Mouse (Mus musculus) intestine, embryonic 14.5 days (tissue): Measurements from ENCODE around the gene Gm43951. TPM values are rescaled to one million over a fixed set of nuclear protein-coding genes. Genes with fewer than 3 reads are reported as not detected.

Experiments used
- ATAC-seq: fragments of 200-750 bp; cut with Nextera tagmentation; replicated peaks from 2 replicates; pipeline ENCODE4 v1.8.0; 2017; ENCODE audit warnings: low read depth, moderate number of reproducible peaks, moderate TSS enrichment, moderate library complexity; ENCODE audit not compliant: low FRiP score, low TSS enrichment
- DNase-seq: peaks from one replicate; pipeline ENCODE4 v3.0.0-alpha.2; 2018; ENCODE audit warnings: low spot score
- H3K27ac ChIP-seq: fragments of 300-500 bp; sonication (generic); 2 replicates; pipeline ENCODE4 v1.5.1; 2014; ENCODE audit warnings: low read depth, mild to moderate bottlenecking, control low read depth
- H3K27me3 ChIP-seq: fragments of 300-500 bp; sonication (generic); replicated peaks from 2 replicates; pipeline ENCODE4 v1.6.1; 2014; ENCODE audit warnings: low read length, control low read depth; ENCODE audit not compliant: control insufficient read depth, insufficient read depth
- H3K36me3 ChIP-seq: fragments of 300-500 bp; sonication (generic); 2 replicates; pipeline ENCODE4 v1.6.1; 2014; ENCODE audit warnings: low read length, control low read depth; ENCODE audit not compliant: control insufficient read depth, insufficient read depth
- H3K4me1 ChIP-seq: fragments of 300-500 bp; sonication (generic); replicated peaks from 2 replicates; pipeline ENCODE4 v1.6.1; 2014; ENCODE audit warnings: low read length, control low read depth, mixed read lengths; ENCODE audit not compliant: control insufficient read depth, insufficient read depth
- H3K4me2 ChIP-seq: fragments of 300-500 bp; sonication (generic); 2 replicates; pipeline ENCODE4 v1.6.1; 2014; ENCODE audit warnings: low read length
- H3K4me3 ChIP-seq: fragments of 300-500 bp; sonication (generic); 2 replicates; pipeline ENCODE4 v1.5.1; 2014; ENCODE audit warnings: low read depth, low read length, control low read depth, mixed read lengths
- H3K9ac ChIP-seq: fragments of 300-500 bp; sonication (generic); 2 replicates; pipeline ENCODE4 v1.6.1; 2014; ENCODE audit warnings: mild to moderate bottlenecking, low read length
- H3K9me3 ChIP-seq: fragments of 300-500 bp; sonication (generic); 2 replicates; pipeline ENCODE4 v1.6.1; 2016; ENCODE audit warnings: low read length, control low read depth; ENCODE audit not compliant: control insufficient read depth
- WGBS: fragments of 180-500 bp; shearing (Covaris S2); extraction: QIAGEN DNeasy Blood & Tissue Kit; methylation state at CpG from one replicate; pipeline ENCODE4 v1.1.7; 2014; 5-methylcytosine and 5-hydroxymethylcytosine counted together
- polyA plus RNA-seq: library from polyadenylated mRNA; unstranded; fragments of >200 nt; fragmentation: Nextera tagmentation; extraction: Ambion mirVana; gene quantifications from 2 replicates; pipeline ENCODE4 v1.2.1, GENCODE M21; 2014

Gm43951 gene
- polyA plus RNA-seq, 1 experiment from 2014 or later: 0.08 TPM

- H3K9ac ChIP-seq: no peak overlapping the region
- H3K4me1 ChIP-seq: no peaks in the 10 kb centered on the region
- H3K4me3 ChIP-seq: no peak overlapping the region
- H3K4me2 ChIP-seq: no peak overlapping the region
- 87% methylated on average over 4 of the region's 4 CpGs for WGBS
- no peaks in the 10 kb centered on the region for H3K27me3 ChIP-seq
- no peaks in the 10 kb centered on the region for H3K9me3 ChIP-seq
- H3K27ac ChIP-seq: no peak overlapping the region
- DNase-seq (no peak), ATAC-seq (no peak)
- H3K36me3 ChIP-seq: no peaks in the 10 kb centered on the region
Measured at GRCm38 (mm10) chr11:72228513-72228912, 21.9 kb upstream of the Gm43951 start.

- Histone ChIP-seq H3K27me3 (no peaks in the 10 kb centered on the region), H3K27ac (no peak overlapping the region), H3K4me2 (no peak overlapping the region), H3K36me3 (no peaks in the 10 kb centered on the region), H3K9ac (no peak overlapping the region), H3K4me1 (no peaks in the 10 kb centered on the region), H3K4me3 (no peak overlapping the region), H3K9me3 (no peaks in the 10 kb centered on the region)
- ATAC-seq: no peak
- DNase-seq: no peak
- WGBS: 85% methylated on average over 6 of the region's 6 CpGs
Measured at GRCm38 (mm10) chr11:72226901-72227300, 20.3 kb upstream of the Gm43951 start.

DNA sequence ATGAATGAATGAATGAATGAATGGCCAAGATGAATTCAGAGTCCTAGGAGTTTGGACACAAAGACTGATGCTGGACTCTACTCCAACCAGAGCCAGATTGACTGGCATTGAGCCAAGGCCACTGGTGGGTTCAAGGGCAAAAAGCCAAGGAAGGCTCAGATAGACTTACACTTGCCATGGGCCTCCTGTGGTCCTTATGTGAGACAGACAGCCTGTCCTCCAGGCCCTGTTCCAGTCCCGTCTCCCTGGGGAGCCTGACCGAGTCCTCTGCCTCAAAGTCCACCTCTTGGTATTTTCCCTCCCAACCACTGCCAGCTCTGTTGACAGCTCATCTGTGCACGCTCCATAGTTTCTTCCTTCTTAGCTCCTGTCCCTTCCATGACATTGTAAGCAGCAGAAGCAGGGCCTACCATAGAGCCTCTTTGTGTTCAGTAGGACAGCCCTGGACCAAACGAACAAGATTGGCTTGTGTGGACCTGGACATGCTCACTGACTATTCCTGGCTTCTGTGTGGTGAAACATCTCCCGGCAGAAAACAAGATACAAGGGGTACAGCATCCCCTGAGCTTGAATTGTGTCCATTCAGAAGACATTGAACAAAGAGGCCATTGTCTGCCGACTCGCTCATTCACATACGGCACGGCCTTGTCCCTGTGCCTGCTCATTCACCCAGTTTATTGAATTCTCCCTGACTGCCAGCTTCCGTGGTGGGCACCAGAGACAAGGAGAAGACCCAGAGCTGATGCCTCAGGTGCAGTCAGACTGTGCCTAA, 19.6 kb upstream of the Gm43951 start:
- Histone ChIP-seq H3K4me1 (no peaks in the 10 kb centered on the region), H3K4me3 (no peak overlapping the region), H3K36me3 (no peaks in the 10 kb centered on the region), H3K9me3 (no peaks in the 10 kb centered on the region), H3K27me3 (no peaks in the 10 kb centered on the region), H3K27ac (peak overlapping the region; percentile 20; the same call in 1 of the 2 replicates), H3K4me2 (no peak overlapping the region), H3K9ac (no peak overlapping the region)
- ATAC-seq: no peak
- peak; percentile 50 for DNase-seq
- 71% methylated on average over 10 of the region's 10 CpGs for WGBS

DNA sequence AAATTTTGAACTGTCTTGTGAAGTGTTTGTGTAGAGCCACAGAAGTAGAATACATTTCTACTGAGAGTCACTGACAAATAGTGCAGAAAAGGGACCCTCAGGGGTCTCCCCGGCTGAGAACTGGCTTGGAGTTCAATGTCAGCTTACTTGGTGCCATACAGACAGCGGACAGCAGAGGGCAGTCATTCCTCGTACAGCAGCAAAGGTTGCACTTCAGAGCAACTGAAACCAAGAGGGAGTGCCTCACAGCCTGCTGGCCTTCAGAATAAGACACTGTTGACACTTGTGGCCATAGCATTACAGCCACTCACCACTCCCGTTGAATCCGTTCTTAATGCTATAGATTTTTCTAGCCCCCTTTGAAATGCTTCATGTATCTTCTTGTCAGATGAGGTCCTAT, 18.2 kb upstream of the Gm43951 start:
- no peaks in the 10 kb centered on the region for H3K4me1 ChIP-seq
- H3K27ac ChIP-seq: no peak overlapping the region
- peak; percentile 87 for DNase-seq
- ATAC-seq: no peak; the same call in 1 of the 2 replicates
- no peaks in the 10 kb centered on the region for H3K27me3 ChIP-seq
- H3K9ac ChIP-seq: no peak overlapping the region
- H3K4me3 ChIP-seq: no peak overlapping the region
- 7% methylated on average over 5 of the region's 5 CpGs for WGBS
- H3K4me2 ChIP-seq: no peak overlapping the region
- H3K9me3 ChIP-seq: no peaks in the 10 kb centered on the region
- no peaks in the 10 kb centered on the region for H3K36me3 ChIP-seq

DNA sequence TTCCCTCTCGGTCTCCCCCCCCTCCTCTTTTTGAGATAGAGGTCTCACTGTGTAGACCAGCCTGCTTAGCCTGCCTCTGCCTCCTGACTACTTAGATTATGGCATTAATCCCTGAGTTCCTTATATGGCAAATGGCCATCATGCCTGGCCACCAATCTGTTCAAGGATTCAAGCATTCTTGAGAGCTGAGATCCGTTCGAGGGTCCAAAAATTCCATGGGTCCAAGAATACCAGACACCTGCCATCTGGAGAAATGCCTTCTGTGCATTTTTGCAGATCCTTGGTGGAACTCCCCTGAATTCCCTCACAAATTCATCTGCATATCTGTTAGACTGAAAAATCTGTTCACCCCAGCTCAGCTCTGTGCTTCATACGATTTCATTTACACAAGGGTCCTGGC, 16.8 kb upstream of the Gm43951 start:
- H3K9ac ChIP-seq: no peak overlapping the region
- H3K4me2 ChIP-seq: no peak overlapping the region
- ATAC-seq: no peak
- no peaks in the 10 kb centered on the region for H3K9me3 ChIP-seq
- 82% methylated on average over 4 of the region's 4 CpGs for WGBS
- H3K27ac ChIP-seq: no peak overlapping the region
- no peaks in the 10 kb centered on the region for H3K4me1 ChIP-seq
- H3K36me3 ChIP-seq: no peaks in the 10 kb centered on the region
- H3K4me3 ChIP-seq: no peak overlapping the region
- no peaks in the 10 kb centered on the region for H3K27me3 ChIP-seq
- no peak for DNase-seq

DNA sequence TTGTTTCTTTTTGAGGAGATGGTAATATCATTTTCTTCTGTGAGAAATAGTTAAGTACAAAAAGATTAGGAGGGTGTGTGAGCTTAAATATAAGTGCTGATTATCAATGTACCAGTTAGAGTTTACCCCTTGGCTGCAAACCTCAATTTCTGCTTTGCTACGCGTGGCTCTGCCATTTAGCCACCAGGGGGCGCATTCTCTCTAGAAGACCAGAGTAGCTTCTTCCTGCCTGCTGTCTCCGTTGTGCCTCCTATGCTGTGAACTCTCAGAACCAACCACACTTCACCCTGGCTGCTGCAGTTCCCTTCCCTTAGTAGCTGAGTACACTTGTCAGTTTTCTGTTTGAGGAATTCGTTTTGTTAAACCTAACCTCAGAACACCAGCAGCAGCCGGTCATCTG, 14.6 kb upstream of the Gm43951 start:
- H3K4me2 ChIP-seq: no peak overlapping the region
- H3K27ac ChIP-seq: no peak overlapping the region
- no peaks in the 10 kb centered on the region for H3K36me3 ChIP-seq
- 15% methylated on average over 6 of the region's 6 CpGs for WGBS
- DNase-seq (peak; percentile 79), ATAC-seq (no peak)
- H3K9ac ChIP-seq: no peak overlapping the region
- no peaks in the 10 kb centered on the region for H3K27me3 ChIP-seq
- H3K4me1 ChIP-seq: no peaks in the 10 kb centered on the region
- no peaks in the 10 kb centered on the region for H3K9me3 ChIP-seq
- H3K4me3 ChIP-seq: no peak overlapping the region

DNA sequence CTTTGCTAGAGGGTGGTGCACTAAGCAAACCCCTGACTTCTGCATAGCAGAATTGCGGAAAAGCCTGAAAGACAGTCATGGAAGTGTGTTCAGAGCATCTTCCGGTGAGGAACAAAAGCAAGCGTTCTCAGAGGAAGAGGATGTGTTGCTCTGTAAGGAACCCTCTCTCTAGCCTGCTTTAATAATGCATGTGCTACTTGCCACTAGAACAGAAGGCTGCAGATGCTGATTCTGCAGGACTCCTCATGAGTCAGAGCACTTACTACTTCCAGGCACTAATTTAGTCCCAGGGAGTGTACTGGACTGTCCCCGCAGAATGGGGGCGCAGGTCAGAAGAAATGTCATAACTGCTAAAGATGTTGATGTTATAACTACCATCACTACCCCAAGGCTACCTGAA, 10.5 kb upstream of the Gm43951 start:
- Histone ChIP-seq H3K36me3 (peaks cover 13% of the 10 kb centered on the region), H3K9me3 (no peaks in the 10 kb centered on the region), H3K4me1 (peaks cover 4% of the 10 kb centered on the region; the same call in 1 of the 2 replicates), H3K4me2 (no peak overlapping the region), H3K27ac (no peak overlapping the region), H3K4me3 (no peak overlapping the region), H3K9ac (no peak overlapping the region), H3K27me3 (no peaks in the 10 kb centered on the region)
- DNase-seq (no peak), ATAC-seq (no peak)
- WGBS: 81% methylated on average over 5 of the region's 5 CpGs

- Histone ChIP-seq H3K27me3 (no peaks in the 10 kb centered on the region), H3K36me3 (peaks cover 30% of the 10 kb centered on the region), H3K4me1 (peaks cover 4% of the 10 kb centered on the region; the same call in 1 of the 2 replicates), H3K9me3 (no peaks in the 10 kb centered on the region), H3K4me2 (peak within 1 kb of the TSS; percentile 97), H3K9ac (peak within 1 kb of the TSS; percentile 83), H3K27ac (peak within 1 kb of the TSS; percentile 77), H3K4me3 (peak within 1 kb of the TSS; percentile 95)
- peak; percentile 79 for ATAC-seq
- WGBS: 2% methylated on average over 29 of the region's 29 CpGs
- DNase-seq: no peak
Measured at GRCm38 (mm10) chr11:72215410-72215797, 8.8 kb upstream of the Gm43951 start, which contains the start of gene Med31. Med31 (minus strand) TSS chr11:72215592.
